Mouse (Mus musculus) liver, embryonic 16.5 days (tissue): ENCODE data around the gene Fancc. TPM values are rescaled to one million over a fixed set of nuclear protein-coding genes. Genes with fewer than 3 reads are reported as not detected.

Experiments
- ATAC-seq: fragments of 200-750 bp; cut with Nextera tagmentation; 2 replicates; pipeline ENCODE4 v1.8.0; 2017; ENCODE audit warnings: low read depth, mild to moderate bottlenecking, moderate number of reproducible peaks, moderate library complexity
- H3K27ac ChIP-seq: fragments of 300-500 bp; sonication (generic); 2 replicates; pipeline ENCODE4 v1.5.1; 2014; ENCODE audit warnings: mild to moderate bottlenecking, low read length
- H3K27me3 ChIP-seq: fragments of 300-500 bp; sonication (generic); 2 replicates; pipeline ENCODE4 v1.6.1; 2014; ENCODE audit warnings: low read depth, low read length, mixed read lengths; ENCODE audit not compliant: control insufficient read depth, insufficient read depth
- H3K36me3 ChIP-seq: fragments of 300-500 bp; sonication (generic); 2 replicates; pipeline ENCODE4 v1.6.1; 2014; ENCODE audit warnings: mild to moderate bottlenecking; ENCODE audit not compliant: control insufficient read depth, insufficient read depth
- H3K4me1 ChIP-seq: fragments of 300-500 bp; sonication (generic); 2 replicates; pipeline ENCODE4 v1.6.1; 2014; ENCODE audit warnings: low read depth, low read length, mixed read lengths; ENCODE audit not compliant: control insufficient read depth
- H3K4me2 ChIP-seq: fragments of 300-500 bp; sonication (generic); 2 replicates; pipeline ENCODE4 v1.6.1; 2014; ENCODE audit warnings: low read depth, low read length, mixed read lengths
- H3K4me3 ChIP-seq: fragments of 300-500 bp; sonication (generic); 2 replicates; pipeline ENCODE4 v1.5.1; 2014; ENCODE audit warnings: low read depth, mild to moderate bottlenecking, low read length
- H3K9ac ChIP-seq: fragments of 300-500 bp; sonication (generic); 2 replicates; pipeline ENCODE4 v1.6.1; 2014; ENCODE audit warnings: low read depth, low read length
- H3K9me3 ChIP-seq: fragments of 300-500 bp; sonication (generic); replicated peaks from 2 replicates; pipeline ENCODE4 v1.6.1; 2016; ENCODE audit warnings: low read length; ENCODE audit not compliant: control insufficient read depth
- WGBS: fragments of 180-500 bp; shearing (Covaris S2); extraction: QIAGEN DNeasy Blood & Tissue Kit; methylation state at CpG from one replicate; pipeline ENCODE4 v1.1.7; 2014; ENCODE audit not compliant: insufficient replicate concordance; 5-methylcytosine and 5-hydroxymethylcytosine counted together
- polyA plus RNA-seq: library from polyadenylated mRNA; unstranded; fragments of >200 nt; fragmentation: Nextera tagmentation; extraction: Ambion mirVana; gene quantifications from 2 replicates; pipeline ENCODE4 v1.2.1, GENCODE M21; 2015

Gene Fancc
- polyA plus RNA-seq, 1 experiment from 2014 or later, result 8.2 TPM

DNA sequence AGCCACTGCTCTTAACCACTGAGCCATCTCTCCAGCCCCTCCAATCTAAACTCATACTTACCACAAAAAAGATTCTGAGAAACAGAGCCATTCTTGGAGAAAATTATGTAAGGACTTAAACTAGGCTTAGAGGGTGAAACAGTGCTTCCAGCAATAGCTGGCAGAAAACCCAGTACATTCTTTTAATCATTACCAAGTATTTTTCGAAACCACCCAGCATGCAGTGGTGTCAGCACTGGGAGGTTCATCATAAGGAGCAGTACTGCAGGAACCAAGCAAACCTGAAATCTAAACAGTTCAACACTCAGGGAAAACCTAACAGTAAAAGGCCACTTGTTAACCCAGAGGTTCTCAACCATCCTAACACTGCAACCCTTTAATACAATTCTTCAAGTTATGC, 99.7 kb downstream of the Fancc start:
- Histone ChIP-seq H3K4me1 (no peaks in the 10 kb centered on the region), H3K4me3 (no peak overlapping the region), H3K9ac (no peak overlapping the region), H3K27ac (no peak overlapping the region), H3K9me3 (no peaks in the 10 kb centered on the region), H3K4me2 (no peak overlapping the region), H3K27me3 (no peaks in the 10 kb centered on the region), H3K36me3 (no peaks in the 10 kb centered on the region)
- 66% methylated on average over 1 of the region's 1 CpGs for WGBS
- no peak for ATAC-seq

DNA sequence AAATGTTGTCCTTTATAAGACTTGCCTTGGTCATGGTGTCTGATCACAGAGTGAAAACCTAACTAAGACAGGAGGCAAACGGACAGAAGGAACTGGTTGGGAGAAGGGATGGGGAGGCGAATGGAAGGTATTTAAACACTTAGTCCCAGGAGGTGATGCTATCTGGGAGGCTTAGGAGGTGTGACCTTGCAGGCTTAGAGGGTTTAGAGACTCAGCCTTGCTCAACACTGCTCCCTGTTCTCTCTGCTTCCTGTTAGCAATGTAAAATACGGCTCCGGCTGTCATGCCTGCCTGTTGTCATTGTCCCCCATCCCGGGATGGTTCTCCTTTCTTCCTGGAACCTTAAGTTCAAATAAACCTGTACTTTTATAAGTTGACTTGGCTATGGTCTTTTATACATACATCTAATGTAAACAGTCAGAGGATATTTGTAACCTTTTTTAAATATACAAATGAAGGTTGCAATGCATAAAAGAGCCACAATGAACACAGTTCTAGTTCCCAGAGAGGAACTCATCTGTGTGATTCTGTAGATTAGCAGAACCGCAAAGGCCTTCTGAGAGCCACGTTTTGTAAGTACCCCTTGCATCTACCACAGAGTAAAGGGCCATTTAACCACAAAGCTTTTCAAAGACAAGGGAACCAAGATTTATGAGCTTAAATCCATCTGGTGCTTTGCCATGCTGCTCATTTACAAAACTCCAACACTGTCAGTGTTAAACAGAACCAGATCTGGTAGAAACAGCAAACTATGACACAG, 102.6 kb downstream of the Fancc start:
- Histone ChIP-seq H3K4me3 (no peak overlapping the region), H3K4me2 (no peak overlapping the region), H3K27ac (no peak overlapping the region), H3K27me3 (no peaks in the 10 kb centered on the region), H3K36me3 (no peaks in the 10 kb centered on the region), H3K9ac (no peak overlapping the region), H3K9me3 (no peaks in the 10 kb centered on the region), H3K4me1 (no peaks in the 10 kb centered on the region)
- ATAC-seq, result no peak
- WGBS, result 33% methylated on average over 7 of the region's 7 CpGs

DNA sequence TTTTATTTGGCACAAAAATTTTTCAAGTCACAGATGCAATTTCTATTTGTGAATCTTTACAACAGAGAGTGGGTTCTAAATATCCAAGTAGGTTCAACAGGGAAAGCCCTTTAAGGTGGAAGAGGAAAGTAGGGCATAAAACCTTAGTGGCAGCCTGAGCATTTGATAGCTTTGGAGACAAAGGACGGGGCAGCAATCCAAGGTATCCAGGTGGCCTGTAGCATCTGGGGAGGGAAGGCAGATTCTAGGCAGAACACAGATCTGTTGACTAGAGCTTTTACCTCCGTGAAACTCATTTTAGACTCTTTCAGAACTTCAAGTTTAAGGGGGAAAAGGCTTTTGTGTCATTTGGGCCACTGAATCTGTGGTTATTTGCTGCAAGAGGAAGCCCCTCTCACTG, 111.8 kb downstream of the Fancc start:
- Histone ChIP-seq H3K9me3 (no peaks in the 10 kb centered on the region), H3K27ac (no peak overlapping the region), H3K4me3 (no peak overlapping the region), H3K4me1 (no peaks in the 10 kb centered on the region), H3K4me2 (no peak overlapping the region), H3K9ac (no peak overlapping the region), H3K36me3 (no peaks in the 10 kb centered on the region), H3K27me3 (no peaks in the 10 kb centered on the region)
- ATAC-seq, result no peak
- WGBS, result 66% methylated on average over 2 of the region's 2 CpGs

DNA sequence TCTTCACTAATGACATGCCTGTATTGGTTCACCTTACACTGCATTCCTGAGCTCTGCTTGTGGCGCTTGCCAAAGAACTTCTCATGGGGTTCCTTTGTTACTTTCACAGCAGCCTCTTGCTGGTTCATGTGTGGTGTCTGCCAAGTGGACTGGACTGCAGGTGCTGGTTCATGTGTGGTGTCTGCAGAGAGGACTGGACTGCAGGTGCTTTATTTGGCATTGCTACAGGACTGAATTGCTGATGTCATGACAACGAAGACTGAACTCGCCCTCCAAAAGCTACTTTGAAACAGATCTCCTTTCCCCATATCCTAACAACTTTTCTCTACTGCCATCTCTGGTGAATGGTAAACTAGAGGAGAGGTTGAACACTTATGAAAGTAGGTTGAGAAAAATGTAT, 112.3 kb downstream of the Fancc start:
- Histone ChIP-seq H3K9ac (no peak overlapping the region), H3K4me2 (no peak overlapping the region), H3K4me1 (no peaks in the 10 kb centered on the region), H3K9me3 (no peaks in the 10 kb centered on the region), H3K4me3 (no peak overlapping the region), H3K27me3 (no peaks in the 10 kb centered on the region), H3K36me3 (no peaks in the 10 kb centered on the region), H3K27ac (no peak overlapping the region)
- 88% methylated on average over 3 of the region's 3 CpGs for WGBS
- ATAC-seq, result no peak

DNA sequence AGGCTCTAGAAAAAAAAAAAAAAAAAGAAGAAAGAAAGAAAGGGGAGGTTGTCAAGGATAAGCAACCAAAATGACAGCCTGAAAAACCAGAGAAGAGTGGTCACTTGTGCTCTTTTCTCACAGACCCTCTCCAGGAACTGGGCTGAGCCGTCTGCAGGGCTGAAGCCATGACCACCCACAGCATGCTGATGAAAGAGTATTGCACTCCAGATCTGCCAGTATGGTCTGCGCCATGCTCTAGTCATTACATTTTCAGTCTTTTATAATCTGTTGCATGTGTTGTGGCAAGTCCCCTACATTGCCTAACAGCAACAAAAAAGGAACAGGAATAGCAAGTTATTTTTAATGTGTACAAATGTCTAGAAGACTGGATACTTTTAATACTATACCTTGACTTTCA, 114.9 kb downstream of the Fancc start:
- no peak overlapping the region for H3K27ac ChIP-seq
- no peaks in the 10 kb centered on the region for H3K27me3 ChIP-seq
- H3K4me3 ChIP-seq, result no peak overlapping the region
- ATAC-seq, result no peak
- H3K36me3 ChIP-seq, result no peaks in the 10 kb centered on the region
- 63% methylated on average over 2 of the region's 2 CpGs for WGBS
- no peaks in the 10 kb centered on the region for H3K9me3 ChIP-seq
- H3K4me2 ChIP-seq, result no peak overlapping the region
- no peaks in the 10 kb centered on the region for H3K4me1 ChIP-seq
- H3K9ac ChIP-seq, result no peak overlapping the region

DNA sequence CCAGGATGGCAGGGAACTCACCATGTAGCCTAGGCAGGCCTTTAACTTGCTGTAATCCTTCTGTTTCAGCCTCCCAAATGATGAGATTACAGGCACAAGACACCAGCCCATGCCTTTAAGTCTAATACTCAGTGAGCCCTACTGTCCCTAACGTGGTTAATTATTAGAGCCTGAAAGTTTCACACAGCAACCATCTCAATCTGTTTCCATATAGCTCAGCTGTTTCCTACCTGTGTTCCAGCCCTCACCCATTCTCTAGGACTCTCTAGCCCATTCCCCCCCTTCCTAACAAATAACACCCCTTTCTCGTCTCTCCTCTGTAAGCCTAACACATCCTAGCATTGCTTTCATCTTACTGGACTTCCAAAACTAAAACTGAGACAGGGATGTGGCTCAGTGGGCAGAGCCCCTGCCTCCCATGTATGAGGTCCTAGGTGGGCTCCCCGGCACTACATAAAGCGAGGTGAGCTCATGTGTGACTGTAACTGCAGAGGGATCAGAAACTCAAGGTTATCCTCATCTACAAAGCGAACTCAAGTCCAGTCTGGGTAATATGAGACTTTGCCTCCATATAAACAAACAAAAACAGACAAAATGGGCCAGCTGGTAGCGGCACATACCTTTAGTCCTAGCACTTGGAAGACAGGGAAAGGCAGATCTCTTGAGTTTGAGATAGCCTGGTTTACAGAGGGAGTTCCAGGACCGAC, 123.5 kb downstream of the Fancc start:
- ATAC-seq, result no peak
- H3K36me3 ChIP-seq, result no peaks in the 10 kb centered on the region
- H3K9ac ChIP-seq, result no peak overlapping the region
- no peak overlapping the region for H3K4me2 ChIP-seq
- WGBS, result 73% methylated on average over 7 of the region's 7 CpGs
- no peaks in the 10 kb centered on the region for H3K9me3 ChIP-seq
- H3K27me3 ChIP-seq, result no peaks in the 10 kb centered on the region
- H3K27ac ChIP-seq, result no peak overlapping the region
- H3K4me3 ChIP-seq, result no peak overlapping the region
- H3K4me1 ChIP-seq, result no peaks in the 10 kb centered on the region

DNA sequence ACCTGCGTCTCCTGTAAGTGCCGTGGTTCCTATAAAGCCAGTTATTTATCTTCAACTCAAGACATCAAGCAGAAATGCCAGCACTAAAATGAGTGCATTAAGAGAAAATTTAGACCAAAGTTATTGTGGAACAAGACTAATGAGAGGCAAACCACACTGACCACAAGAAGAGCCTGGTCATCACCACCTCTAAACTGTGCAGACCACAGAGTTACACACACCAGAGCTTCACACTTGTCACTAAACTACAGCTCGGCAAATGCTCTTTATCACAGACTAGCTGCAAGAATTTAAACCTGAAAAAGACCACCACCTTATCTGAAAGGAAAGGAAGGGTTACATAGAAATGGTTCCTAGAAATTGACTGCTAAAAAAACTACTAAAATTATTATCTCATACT, 135.3 kb downstream of the Fancc start:
- no peak overlapping the region for H3K4me2 ChIP-seq
- H3K27ac ChIP-seq, result no peak overlapping the region
- WGBS, result 20% methylated on average over 3 of the region's 3 CpGs
- no peaks in the 10 kb centered on the region for H3K9me3 ChIP-seq
- H3K27me3 ChIP-seq, result no peaks in the 10 kb centered on the region
- no peak overlapping the region for H3K9ac ChIP-seq
- no peaks in the 10 kb centered on the region; the same call in 1 of the 2 replicates for H3K4me1 ChIP-seq
- no peak overlapping the region for H3K4me3 ChIP-seq
- H3K36me3 ChIP-seq, result no peaks in the 10 kb centered on the region
- no peak for ATAC-seq

DNA sequence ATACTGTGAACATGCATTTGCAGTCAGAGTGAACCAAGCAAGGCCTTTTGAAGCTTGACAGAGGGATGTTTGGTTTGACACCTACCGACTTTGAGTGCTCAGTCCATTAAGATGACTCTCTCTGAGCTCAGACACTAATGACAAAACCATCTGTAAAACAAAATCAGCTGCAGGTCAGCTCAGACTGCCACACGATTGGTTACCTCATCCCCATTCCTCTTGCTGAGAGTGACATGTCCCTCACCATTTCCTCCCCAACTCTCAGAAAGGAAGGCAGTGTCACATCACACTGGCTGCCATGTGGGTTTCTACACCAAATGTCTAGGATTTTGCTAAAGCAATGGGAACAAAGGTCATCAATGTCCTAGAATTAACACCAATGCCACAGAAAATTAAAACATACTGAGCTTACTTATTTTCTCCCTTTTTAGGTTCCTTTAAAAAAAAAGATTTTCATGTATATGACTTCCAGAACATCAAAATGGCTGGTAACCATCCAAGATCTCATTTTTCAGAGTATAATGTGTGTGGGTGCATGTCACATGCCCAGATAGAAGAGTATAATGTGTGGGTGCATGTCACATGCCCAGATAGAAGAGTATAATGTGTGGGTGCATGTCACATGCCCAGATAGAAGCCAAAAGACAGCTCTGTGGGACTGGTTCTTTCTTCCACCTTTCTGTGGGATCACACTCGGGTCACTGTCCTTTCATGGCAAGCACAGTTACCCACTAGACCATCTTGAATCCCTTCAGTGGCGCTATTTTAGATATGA, 136.8 kb downstream of the Fancc start:
- Histone ChIP-seq H3K27ac (no peak overlapping the region), H3K36me3 (no peaks in the 10 kb centered on the region), H3K4me3 (no peak overlapping the region), H3K9me3 (no peaks in the 10 kb centered on the region), H3K9ac (no peak overlapping the region), H3K4me2 (no peak overlapping the region), H3K4me1 (no peaks in the 10 kb centered on the region; the same call in 1 of the 2 replicates), H3K27me3 (no peaks in the 10 kb centered on the region)
- 58% methylated on average over 4 of the region's 4 CpGs for WGBS
- ATAC-seq, result no peak

DNA sequence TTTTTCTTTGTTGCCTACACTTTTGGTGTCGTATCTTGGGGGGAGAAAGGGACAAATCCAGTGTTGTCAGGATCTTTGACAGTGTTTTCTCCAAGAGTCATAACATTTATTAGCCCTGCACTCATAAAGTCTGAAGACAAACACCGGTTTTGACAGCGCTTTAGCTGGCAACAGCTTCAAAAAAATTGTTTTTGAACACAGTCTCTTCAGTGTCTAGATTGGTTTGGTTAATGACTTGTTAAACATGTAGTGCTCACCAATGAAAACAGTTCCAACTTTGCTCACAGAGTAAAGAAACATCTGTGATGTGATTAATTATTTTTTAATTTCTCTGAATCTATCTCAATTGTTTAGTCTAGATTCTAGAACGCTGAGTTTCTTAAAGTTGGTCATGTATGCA, 137.7 kb downstream of the Fancc start:
- no peaks in the 10 kb centered on the region for H3K9me3 ChIP-seq
- ATAC-seq, result no peak
- no peaks in the 10 kb centered on the region for H3K27me3 ChIP-seq
- H3K9ac ChIP-seq, result no peak overlapping the region
- no peak overlapping the region for H3K27ac ChIP-seq
- no peak overlapping the region for H3K4me3 ChIP-seq
- 75% methylated on average over 4 of the region's 4 CpGs for WGBS
- H3K4me1 ChIP-seq, result no peaks in the 10 kb centered on the region; the same call in 1 of the 2 replicates
- no peaks in the 10 kb centered on the region for H3K36me3 ChIP-seq
- H3K4me2 ChIP-seq, result no peak overlapping the region
